Mouse (Mus musculus) CH12.LX (cell line): ENCODE measurements around the gene Tpsg1. TPM values are rescaled to one million over a fixed set of nuclear protein-coding genes. Genes with fewer than 3 reads are reported as not detected.

Experiments
- DNase-seq: peaks from one replicate; pipeline ENCODE4 v3.0.0-alpha.2; 2013; ENCODE audit errors: extremely low read depth
- H3K27ac ChIP-seq: 2 replicates; pipeline ENCODE4 v1.5.1; 2012; ENCODE audit warnings: low read depth, mild to moderate bottlenecking, control low read depth, moderate library complexity; ENCODE audit not compliant: insufficient read depth
- H3K27me3 ChIP-seq: replicated peaks from 2 replicates; pipeline ENCODE3; 2012; ENCODE audit warnings: inconsistent platforms
- H3K36me3 ChIP-seq, 2 experiments: replicated peaks in 1 of 2; 2 replicates each; pipeline versions ENCODE3 to v1.6.1; 2012; ENCODE audit warnings: inconsistent platforms in 1 of 2, low read length in 1 of 2, mild to moderate bottlenecking in 1 of 2, mixed read lengths in 1 of 2, moderate library complexity in 1 of 2; ENCODE audit not compliant: control insufficient read depth in 1 of 2, insufficient read depth in 1 of 2
- H3K4me1 ChIP-seq, 2 experiments: 2 replicates each; pipeline ENCODE4 v1.6.1; 2012; ENCODE audit warnings: inconsistent platforms in 1 of 2, moderate library complexity in 1 of 2; ENCODE audit not compliant: insufficient read depth in 2 of 2, control insufficient read depth in 1 of 2
- H3K4me2 ChIP-seq: 2 replicates; pipeline ENCODE4 v1.6.1; 2012; ENCODE audit warnings: low read depth, mild to moderate bottlenecking, control low read depth; ENCODE audit not compliant: poor library complexity, insufficient read depth, severe bottlenecking
- H3K4me3 ChIP-seq, 3 experiments: fragments of 150-350 bp in 1 of 3; sonication (generic) in 1 of 3; replicated peaks in 1 of 3; 2 replicates each; pipeline versions ENCODE3 to v1.5.1; 2011 to 2012; ENCODE audit warnings: low read depth in 2 of 3, low read length in 2 of 3, mild to moderate bottlenecking in 2 of 3, moderate library complexity in 2 of 3, control low read depth in 1 of 3, improper control_type of control experiment in 1 of 3, inconsistent platforms in 1 of 3, mixed read lengths in 1 of 3; ENCODE audit not compliant: poor library complexity in 1 of 3
- H3K79me2 ChIP-seq: replicated peaks from 2 replicates; pipeline ENCODE4 v1.6.1; 2012; ENCODE audit warnings: mild to moderate bottlenecking, moderate library complexity; ENCODE audit not compliant: control insufficient read depth, poor library complexity, insufficient read depth, severe bottlenecking; ENCODE audit errors: extremely low read depth
- H3K9ac ChIP-seq: 2 replicates; pipeline ENCODE4 v1.6.1; 2012; ENCODE audit warnings: low read depth, mild to moderate bottlenecking, control low read depth, moderate library complexity; ENCODE audit not compliant: insufficient read depth
- H3K9me3 ChIP-seq: replicated peaks from 2 replicates; pipeline ENCODE3; 2012; ENCODE audit warnings: low read length, inconsistent platforms, mixed read lengths
- CTCF ChIP-seq, 2 experiments: IDR thresholded peaks in 1 of 2; conservative IDR thresholded peaks in 1 of 2; 2 replicates each; pipeline ENCODE4 v1.5.1; 2011 to 2012; ENCODE audit warnings: low read depth in 2 of 2, low read length in 2 of 2, improper control_type of control experiment in 1 of 2, inconsistent platforms in 1 of 2, mild to moderate bottlenecking in 1 of 2, moderate library complexity in 1 of 2
- EP300 ChIP-seq: IDR thresholded peaks from 2 replicates; pipeline ENCODE4 v1.6.1; 2011; ENCODE audit warnings: low read length, improper control_type of control experiment
- HCFC1 ChIP-seq: IDR thresholded peaks from 2 replicates; pipeline ENCODE4 v1.6.1; 2012; ENCODE audit warnings: low read depth, mild to moderate bottlenecking, inconsistent platforms, low read length, improper control_type of control experiment
- JUND ChIP-seq: conservative IDR thresholded peaks from 2 replicates; pipeline ENCODE4 v1.6.1; 2011; ENCODE audit warnings: low read depth, low read length, improper control_type of control experiment
- KAT2A ChIP-seq: IDR thresholded peaks from 2 replicates; pipeline ENCODE4 v1.6.1; 2012; ENCODE audit warnings: low read length, improper control_type of control experiment, inconsistent platforms; ENCODE audit not compliant: insufficient replicate concordance
- MAZ ChIP-seq: IDR thresholded peaks from 2 replicates; pipeline ENCODE4 v1.6.1; 2012; ENCODE audit warnings: low read depth, mild to moderate bottlenecking, inconsistent platforms, low read length, improper control_type of control experiment, moderate library complexity
- PAX5 ChIP-seq: IDR thresholded peaks from 2 replicates; pipeline ENCODE4 v1.6.1; 2012; ENCODE audit warnings: low read length, inconsistent platforms, mixed read lengths
- POLR2A ChIP-seq: IDR thresholded peaks from 2 replicates; pipeline ENCODE4 v1.6.1; 2011; ENCODE audit warnings: low read depth, mild to moderate bottlenecking, improper control_type of control experiment, low read length
- POLR2AphosphoS2 ChIP-seq: IDR thresholded peaks from 2 replicates; pipeline ENCODE4 v1.6.1; 2011; ENCODE audit warnings: low read depth, low read length, improper control_type of control experiment
- SMC3 ChIP-seq: IDR thresholded peaks from 2 replicates; pipeline ENCODE4 v1.6.1; 2011; ENCODE audit warnings: low read depth, low read length, improper control_type of control experiment
- TBP ChIP-seq: conservative IDR thresholded peaks from 2 replicates; pipeline ENCODE4 v1.6.1; 2011; ENCODE audit warnings: low read depth, low read length, improper control_type of control experiment
- UBTF ChIP-seq: IDR thresholded peaks from 2 replicates; pipeline ENCODE4 v1.6.1; 2012; ENCODE audit warnings: low read depth, mild to moderate bottlenecking, inconsistent platforms, low read length, improper control_type of control experiment, moderate library complexity
- ZKSCAN1 ChIP-seq: IDR thresholded peaks from 2 replicates; pipeline ENCODE4 v1.6.1; 2012; ENCODE audit warnings: low read depth, inconsistent platforms, low read length, improper control_type of control experiment, borderline replicate concordance
- dilution Hi-C: fragments of 300-500 bp; cut with MboI; formaldehyde crosslinking; loops from 2 replicates; pipeline ENCODE4 v1.14.3; 2020; ENCODE audit warnings: low sequenced_read_pairs; ENCODE audit not compliant: extremely low pct_unique_long_range_greater_than_20kb, extremely low pct_ligation_motif_present
- in situ Hi-C: fragments of 300-500 bp; cut with MboI; formaldehyde crosslinking; loops from 3 replicates; pipeline ENCODE4 v1.14.3; 2019; ENCODE audit warnings: low sequenced_read_pairs, low pct_ligation_motif_present, low pct_unique_long_range_greater_than_20kb, mixed read lengths
- polyA plus RNA-seq: library from polyadenylated mRNA; unstranded; fragments of >175 nt; gene quantifications from 2 replicates; pipeline ENCODE4 v1.2.1, GENCODE M21; 2012; ENCODE audit warnings: low read depth; ENCODE audit not compliant: insufficient read length
- total RNA-seq, 2 experiments: library from RNA; depleted of rRNA; stranded (reverse); fragments of 300-350 nt in 1 of 2; fragments of >200 nt in 1 of 2; gene quantifications; 2 replicates each; pipeline ENCODE4 v1.2.3; 2012 to 2014

The Tpsg1 gene
- total and polyA plus RNA-seq, 3 experiments: not detected

- Histone ChIP-seq H3K4me3 (no peak overlapping the region), H3K4me1 (no peaks in the 10 kb centered on the region), H3K27ac (no peak overlapping the region), H3K36me3 (no peaks in the 10 kb centered on the region), H3K27me3 (peaks cover 85% of the 10 kb centered on the region), H3K9me3 (no peaks in the 10 kb centered on the region), H3K9ac (no peak overlapping the region), H3K4me2 (no peak overlapping the region), H3K79me2 (no peaks in the 10 kb centered on the region)
- in situ Hi-C loops (no loop called here), dilution Hi-C loops (no loop called here)
- no peak for DNase-seq
- TF ChIP-seq POLR2A: no peak
- no peak for TF ChIP-seq ZKSCAN1
- no peak for TF ChIP-seq TBP
- TF ChIP-seq UBTF: no peak
Observed at GRCm38 (mm10) chr17:25418926-25419325, 49.9 kb downstream of the Tpsg1 start.

- in situ Hi-C loops: no loop called here
- no peak for DNase-seq
- Histone ChIP-seq H3K9me3 (no peaks in the 10 kb centered on the region), H3K9ac (no peak overlapping the region), H3K36me3 (no peaks in the 10 kb centered on the region), H3K4me3 (no peak overlapping the region), H3K27ac (no peak overlapping the region), H3K79me2 (no peaks in the 10 kb centered on the region), H3K4me1 (no peaks in the 10 kb centered on the region), H3K27me3 (peaks cover 86% of the 10 kb centered on the region), H3K4me2 (no peak overlapping the region)
- TF ChIP-seq EP300: no peak
- TF ChIP-seq CTCF (conservative IDR thresholded peaks at IDR 0.05 in 1 of 2, IDR thresholded peaks at IDR 0.05 in 1 of 2; ENCODE audit: low read depth in 2 of 2, low read length in 2 of 2): no peak
- no peak for TF ChIP-seq ZKSCAN1
- no peak for TF ChIP-seq POLR2A
- TF ChIP-seq JUND: no peak
- TF ChIP-seq POLR2AphosphoS2: no peak
- TF ChIP-seq PAX5: no peak
- TF ChIP-seq HCFC1: no peak
- TF ChIP-seq KAT2A: no peak
- no peak for TF ChIP-seq MAZ
- no peak for TF ChIP-seq SMC3
- dilution Hi-C loops: no loop called here
Observed at GRCm38 (mm10) chr17:25420998-25421397, 51.9 kb downstream of the Tpsg1 start.

Other genes starting within 250 kb of the Tpsg1 start
- gene Ptx4, start 248.5 kb upstream of the Tpsg1 start, total RNA-seq (2012; rRNA removed): not detected in 2 replicates
- gene Ptx4, start 248.5 kb upstream of the Tpsg1 start, total RNA-seq (2014; rRNA removed): not detected in 2 replicates
- not detected in 2 replicates for gene Ptx4, start 248.5 kb upstream of the Tpsg1 start, polyA plus RNA-seq
- gene Clcn7, start 235.9 kb upstream of the Tpsg1 start, total RNA-seq (2012; rRNA removed): 11.6 and 12.6 TPM in 2 replicates
- gene Clcn7, start 235.9 kb upstream of the Tpsg1 start, total RNA-seq (2014; rRNA removed): 8.3 and 8.6 TPM in 2 replicates
- 14.2 and 14.3 TPM in 2 replicates for gene Clcn7, start 235.9 kb upstream of the Tpsg1 start, polyA plus RNA-seq
- 0.04 and 0.08 TPM in 2 replicates for gene Ccdc154, start 206.8 kb upstream of the Tpsg1 start, total RNA-seq (2012; rRNA removed)
- not detected in 2 replicates for gene Ccdc154, start 206.8 kb upstream of the Tpsg1 start, total RNA-seq (2014; rRNA removed)
- gene Ccdc154, start 206.8 kb upstream of the Tpsg1 start, polyA plus RNA-seq: not detected in 2 replicates
- not detected in 2 replicates for gene Gm38655, start 193.8 kb upstream of the Tpsg1 start, total RNA-seq (2012; rRNA removed)
- gene Gm38655, start 193.8 kb upstream of the Tpsg1 start, total RNA-seq (2014; rRNA removed): not detected in 2 replicates
- gene Gm38655, start 193.8 kb upstream of the Tpsg1 start, polyA plus RNA-seq: not detected in 2 replicates
- 18.7 and 22.3 TPM in 2 replicates for gene BC003965, start 184.7 kb upstream of the Tpsg1 start, total RNA-seq (2012; rRNA removed)
- gene BC003965, start 184.7 kb upstream of the Tpsg1 start, total RNA-seq (2014; rRNA removed): 24.7 and 25.4 TPM in 2 replicates
- gene BC003965, start 184.7 kb upstream of the Tpsg1 start, polyA plus RNA-seq: 24.9 and 25.1 TPM in 2 replicates
- 11.4 and 12.0 TPM in 2 replicates for gene Unkl, start 180.9 kb upstream of the Tpsg1 start, total RNA-seq (2012; rRNA removed)
- 14.3 and 14.7 TPM in 2 replicates for gene Unkl, start 180.9 kb upstream of the Tpsg1 start, total RNA-seq (2014; rRNA removed)
- 14.6 and 17.2 TPM in 2 replicates for gene Unkl, start 180.9 kb upstream of the Tpsg1 start, polyA plus RNA-seq
- 24.0 and 27.0 TPM in 2 replicates for gene Gnptg, start 129.1 kb upstream of the Tpsg1 start, total RNA-seq (2012; rRNA removed)
- 20.7 and 22.1 TPM in 2 replicates for gene Gnptg, start 129.1 kb upstream of the Tpsg1 start, total RNA-seq (2014; rRNA removed)
- 24.5 and 28.0 TPM in 2 replicates for gene Gnptg, start 129.1 kb upstream of the Tpsg1 start, polyA plus RNA-seq
- gene Tsr3, start 129.1 kb upstream of the Tpsg1 start, total RNA-seq (2012; rRNA removed): 38.7 and 40.0 TPM in 2 replicates
- 38.3 and 40.8 TPM in 2 replicates for gene Tsr3, start 129.1 kb upstream of the Tpsg1 start, total RNA-seq (2014; rRNA removed)
- 42.3 and 52.8 TPM in 2 replicates for gene Tsr3, start 129.1 kb upstream of the Tpsg1 start, polyA plus RNA-seq
- 0.08 and 0.21 TPM in 2 replicates for gene Baiap3, start 112.9 kb upstream of the Tpsg1 start, total RNA-seq (2012; rRNA removed)
- gene Baiap3, start 112.9 kb upstream of the Tpsg1 start, total RNA-seq (2014; rRNA removed): not detected in 2 replicates
- gene Baiap3, start 112.9 kb upstream of the Tpsg1 start, polyA plus RNA-seq: 0.19 and 0.25 TPM in 2 replicates
- 356 and 455 TPM in 2 replicates for gene Ube2i, start 94.7 kb upstream of the Tpsg1 start, total RNA-seq (2012; rRNA removed)
- gene Ube2i, start 94.7 kb upstream of the Tpsg1 start, total RNA-seq (2014; rRNA removed): 731 and 764 TPM in 2 replicates
- 417 and 578 TPM in 2 replicates for gene Ube2i, start 94.7 kb upstream of the Tpsg1 start, polyA plus RNA-seq
- gene Prss34, start 70.9 kb upstream of the Tpsg1 start, total RNA-seq (2012; rRNA removed): 0.34 TPM in 1 of 2 replicates, not detected in the other
- not detected in 2 replicates for gene Prss34, start 70.9 kb upstream of the Tpsg1 start, total RNA-seq (2014; rRNA removed)
- not detected in 2 replicates for gene Prss34, start 70.9 kb upstream of the Tpsg1 start, polyA plus RNA-seq
- gene Prss28, start 60.6 kb upstream of the Tpsg1 start, total RNA-seq (2012; rRNA removed): not detected in 2 replicates
- not detected in 2 replicates for gene Prss28, start 60.6 kb upstream of the Tpsg1 start, total RNA-seq (2014; rRNA removed)
- gene Prss28, start 60.6 kb upstream of the Tpsg1 start, polyA plus RNA-seq: not detected in 2 replicates
- gene Prss29, start 50.6 kb upstream of the Tpsg1 start, total RNA-seq (2012; rRNA removed): not detected in 2 replicates
- gene Prss29, start 50.6 kb upstream of the Tpsg1 start, total RNA-seq (2014; rRNA removed): not detected in 2 replicates
- gene Prss29, start 50.6 kb upstream of the Tpsg1 start, polyA plus RNA-seq: not detected in 2 replicates
- not detected in 2 replicates for gene Tpsab1, start 23.7 kb upstream of the Tpsg1 start, total RNA-seq (2012; rRNA removed)
- not detected in 2 replicates for gene Tpsab1, start 23.7 kb upstream of the Tpsg1 start, total RNA-seq (2014; rRNA removed)
- gene Tpsab1, start 23.7 kb upstream of the Tpsg1 start, polyA plus RNA-seq: not detected in 2 replicates
- gene Tpsb2, start 3.0 kb upstream of the Tpsg1 start, total RNA-seq (2012; rRNA removed): not detected in 2 replicates
- not detected in 2 replicates for gene Tpsb2, start 3.0 kb upstream of the Tpsg1 start, total RNA-seq (2014; rRNA removed)
- not detected in 2 replicates for gene Tpsb2, start 3.0 kb upstream of the Tpsg1 start, polyA plus RNA-seq
- 0.21 TPM in 1 of 2 replicates, not detected in the other for gene Cacna1h, start 64.5 kb downstream of the Tpsg1 start, total RNA-seq (2012; rRNA removed)
- 0.04 and 0.08 TPM in 2 replicates for gene Cacna1h, start 64.5 kb downstream of the Tpsg1 start, total RNA-seq (2014; rRNA removed)
- gene Cacna1h, start 64.5 kb downstream of the Tpsg1 start, polyA plus RNA-seq: 0.21 and 0.49 TPM in 2 replicates
- not detected in 2 replicates for gene Tekt4, start 85.3 kb downstream of the Tpsg1 start, total RNA-seq (2012; rRNA removed)
- gene Tekt4, start 85.3 kb downstream of the Tpsg1 start, total RNA-seq (2014; rRNA removed): not detected in 2 replicates
- not detected in 2 replicates for gene Tekt4, start 85.3 kb downstream of the Tpsg1 start, polyA plus RNA-seq
- gene Sstr5, start 128.0 kb downstream of the Tpsg1 start, total RNA-seq (2012; rRNA removed): 0.17 and 0.38 TPM in 2 replicates
- gene Sstr5, start 128.0 kb downstream of the Tpsg1 start, total RNA-seq (2014; rRNA removed): 0.08 and 0.35 TPM in 2 replicates
- gene Sstr5, start 128.0 kb downstream of the Tpsg1 start, polyA plus RNA-seq: 1.9 and 2.4 TPM in 2 replicates
- not detected in 2 replicates for gene Sox8, start 201.4 kb downstream of the Tpsg1 start, total RNA-seq (2012; rRNA removed)
- gene Sox8, start 201.4 kb downstream of the Tpsg1 start, total RNA-seq (2014; rRNA removed): not detected in 2 replicates
- gene Sox8, start 201.4 kb downstream of the Tpsg1 start, polyA plus RNA-seq: not detected in 2 replicates
- 17.3 and 26.9 TPM in 2 replicates for gene Lmf1, start 209.8 kb downstream of the Tpsg1 start, total RNA-seq (2012; rRNA removed)
- gene Lmf1, start 209.8 kb downstream of the Tpsg1 start, total RNA-seq (2014; rRNA removed): 11.2 and 13.3 TPM in 2 replicates
- gene Lmf1, start 209.8 kb downstream of the Tpsg1 start, polyA plus RNA-seq: 12.1 and 15.2 TPM in 2 replicates